Mouse (Mus musculus) kidney, postnatal 10 days (tissue): ENCODE results near the gene Zdhhc18.
A peak's percentile ranks its signal among the peaks of the same experiment; 100 is the strongest.

Experiments used
- DNase-seq: peaks from one replicate; pipeline ENCODE4 v3.0.0; 2021; ENCODE audit warnings: mixed read lengths

Gene Zdhhc18

GRCm38 (mm10) chr4:133630326-133630920 lies 19.5 kb downstream of the Zdhhc18 start:
- no peak for DNase-seq

- DNase-seq = no peak
These were observed 20.8 kb downstream of the Zdhhc18 start for GRCm38 (mm10) chr4:133629191-133629590.

GRCm38 (mm10) chr4:133628517-133628916 lies 21.4 kb downstream of the Zdhhc18 start:
- DNase-seq = no peak

GRCm38 (mm10) chr4:133627039-133627438 lies 22.9 kb downstream of the Zdhhc18 start:
- peak; percentile 36 for DNase-seq

GRCm38 (mm10) chr4:133626621-133627020 lies 23.3 kb downstream of the Zdhhc18 start:
- no peak for DNase-seq

GRCm38 (mm10) chr4:133626221-133626620 lies 23.7 kb downstream of the Zdhhc18 start:
- DNase-seq = no peak

GRCm38 (mm10) chr4:133625621-133626071 lies 24.3 kb downstream of the Zdhhc18 start:
- peak; percentile 85 for DNase-seq

GRCm38 (mm10) chr4:133624830-133625229 lies 25.1 kb downstream of the Zdhhc18 start:
- DNase-seq = no peak

- DNase-seq = no peak
These were observed 27.7 kb downstream of the Zdhhc18 start for GRCm38 (mm10) chr4:133622161-133622695.

GRCm38 (mm10) chr4:133620668-133621067 lies 29.3 kb downstream of the Zdhhc18 start:
- DNase-seq = no peak

GRCm38 (mm10) chr4:133619473-133620136 lies 30.3 kb downstream of the Zdhhc18 start:
- DNase-seq = no peak

GRCm38 (mm10) chr4:133617936-133618335 lies 32.0 kb downstream of the Zdhhc18 start:
- DNase-seq = no peak

- peak; percentile 53 for DNase-seq
These were observed 34.5 kb downstream of the Zdhhc18 start for GRCm38 (mm10) chr4:133615416-133615815.

GRCm38 (mm10) chr4:133614274-133614761 lies 35.6 kb downstream of the Zdhhc18 start:
- DNase-seq = no peak

- no peak for DNase-seq
These were observed 36.1 kb downstream of the Zdhhc18 start for GRCm38 (mm10) chr4:133613867-133614266.

- no peak for DNase-seq
These were observed 36.9 kb downstream of the Zdhhc18 start for GRCm38 (mm10) chr4:133613026-133613425.

- DNase-seq = no peak
These were observed 37.5 kb downstream of the Zdhhc18 start for GRCm38 (mm10) chr4:133612416-133612815.

- no peak for DNase-seq
These were observed 38.1 kb downstream of the Zdhhc18 start for GRCm38 (mm10) chr4:133611815-133612214.

GRCm38 (mm10) chr4:133609719-133610118 lies 40.2 kb downstream of the Zdhhc18 start:
- peak; percentile 93 for DNase-seq

GRCm38 (mm10) chr4:133607284-133607683 lies 42.7 kb downstream of the Zdhhc18 start:
- DNase-seq = no peak

GRCm38 (mm10) chr4:133605330-133605729 lies 44.6 kb downstream of the Zdhhc18 start:
- peak; percentile 40 for DNase-seq

- no peak for DNase-seq
These were observed 45.1 kb downstream of the Zdhhc18 start for GRCm38 (mm10) chr4:133604856-133605255.

GRCm38 (mm10) chr4:133604175-133604574 lies 45.8 kb downstream of the Zdhhc18 start:
- no peak for DNase-seq

GRCm38 (mm10) chr4:133603056-133603455 lies 46.9 kb downstream of the Zdhhc18 start:
- DNase-seq = no peak
